Mouse (Mus musculus): ENCODE results near the gene Myh6.

GRCm38 (mm10) chr14:54936831-54937160 is 29.9 kb downstream of the Myh6 start:
- TF ChIP-seq POLR2A (IDR thresholded peaks at IDR 0.05; ENCODE audit: control insufficient read depth, low read depth, low read length) (no peak), CTCF (IDR thresholded peaks at IDR 0.05; ENCODE audit: control insufficient read depth, insufficient read depth, insufficient replicate concordance, low read depth, low read length) (no peak)
